Mouse (Mus musculus) olfactory bulb, adult 2 months (tissue): ENCODE measurements around the gene Kyat1.

ENCODE experiments used
- CTCF ChIP-seq: fragments of 200-500 bp; IDR thresholded peaks from 2 replicates; pipeline ENCODE4 v1.5.1; 2012; ENCODE audit warnings: low read depth, mild to moderate bottlenecking, low read length, moderate library complexity; ENCODE audit not compliant: insufficient read depth
- POLR2A ChIP-seq: fragments of 200-500 bp; IDR thresholded peaks from 2 replicates; pipeline ENCODE4 v1.6.1; 2012; ENCODE audit warnings: mild to moderate bottlenecking, low read depth, low read length, moderate library complexity; ENCODE audit not compliant: insufficient read depth

GRCm38 (mm10) chr2:30175897-30176296 is 29.8 kb downstream of the Kyat1 start:
- TF ChIP-seq POLR2A = no peak
- no peak for TF ChIP-seq CTCF
